Mouse (Mus musculus): ENCODE results near the gene Nrd1. TPM values are rescaled to one million over a fixed set of nuclear protein-coding genes. Genes with fewer than 3 reads are reported as not detected.

Nrd1 gene
- polyA plus RNA-seq (2014; fragmentation: Nextera tagmentation; extraction: Ambion mirVana): 52.4 and 58.6 TPM in 2 replicates

- H3K27me3 ChIP-seq (ENCODE audit: control insufficient read depth, insufficient read depth, low read length): no peaks in the 10 kb centered on the region
- H3K9ac ChIP-seq: peak within 1 kb of the TSS; percentile 61
- peak within 1 kb of the TSS; percentile 91 for H3K27ac ChIP-seq
- H3K4me1 ChIP-seq (replicated peaks; ENCODE audit: control insufficient read depth, insufficient read depth, low read length): peaks cover 28% of the 10 kb centered on the region
- WGBS: under 1% methylated on average over 53 of the region's 58 CpGs
- H3K4me2 ChIP-seq (replicated peaks): peak within 1 kb of the TSS; percentile 86
- no peaks in the 10 kb centered on the region for H3K9me3 ChIP-seq (ENCODE audit: control insufficient read depth, low read length)
- DNase-seq (ENCODE audit: low spot score): peak; percentile 98
- H3K36me3 ChIP-seq (replicated peaks; ENCODE audit: control insufficient read depth, insufficient read depth): no peaks in the 10 kb centered on the region; the same call in 1 of the 2 replicates
- peak; percentile 100 for ATAC-seq (ENCODE audit: low FRiP score)
- peak within 1 kb of the TSS; percentile 66 for H3K4me3 ChIP-seq (replicated peaks; ENCODE audit: low read length)
Measured at GRCm38 (mm10) chr4:108999999-109000950, at the start of gene Nrd1. TSS of gene Nrd1 (plus strand) at chr4:109000655.

- 80% methylated on average over 4 of the region's 4 CpGs for WGBS
- H3K4me3 ChIP-seq (replicated peaks; ENCODE audit: low read length): no peak overlapping the region
- H3K36me3 ChIP-seq (replicated peaks; ENCODE audit: control insufficient read depth, insufficient read depth): no peaks in the 10 kb centered on the region
- H3K9ac ChIP-seq: no peak overlapping the region
- no peak overlapping the region for H3K27ac ChIP-seq
- H3K27me3 ChIP-seq (ENCODE audit: control insufficient read depth, insufficient read depth, low read length): no peaks in the 10 kb centered on the region
- H3K4me2 ChIP-seq (replicated peaks): no peak overlapping the region
- no peaks in the 10 kb centered on the region for H3K9me3 ChIP-seq (ENCODE audit: control insufficient read depth, low read length)
- ATAC-seq (ENCODE audit: low FRiP score) (no peak), DNase-seq (ENCODE audit: low spot score) (no peak)
- H3K4me1 ChIP-seq (replicated peaks; ENCODE audit: control insufficient read depth, insufficient read depth, low read length): no peaks in the 10 kb centered on the region
Measured at GRCm38 (mm10) chr4:108951663-108952062, 48.8 kb upstream of the Nrd1 start.

GRCm38 (mm10) chr4:108959696-108960095 lies 40.8 kb upstream of the Nrd1 start:
- H3K4me3 ChIP-seq (replicated peaks; ENCODE audit: low read length): no peak overlapping the region
- H3K9ac ChIP-seq: no peak overlapping the region
- H3K4me1 ChIP-seq (replicated peaks; ENCODE audit: control insufficient read depth, insufficient read depth, low read length): no peaks in the 10 kb centered on the region
- DNase-seq (ENCODE audit: low spot score) (no peak), ATAC-seq (ENCODE audit: low FRiP score) (no peak)
- no peaks in the 10 kb centered on the region for H3K9me3 ChIP-seq (ENCODE audit: control insufficient read depth, low read length)
- no peaks in the 10 kb centered on the region for H3K27me3 ChIP-seq (ENCODE audit: control insufficient read depth, insufficient read depth, low read length)
- H3K36me3 ChIP-seq (replicated peaks; ENCODE audit: control insufficient read depth, insufficient read depth): no peaks in the 10 kb centered on the region
- no peak overlapping the region for H3K27ac ChIP-seq
- no peak overlapping the region for H3K4me2 ChIP-seq (replicated peaks)
- 87% methylated on average over 3 of the region's 3 CpGs for WGBS

DNA sequence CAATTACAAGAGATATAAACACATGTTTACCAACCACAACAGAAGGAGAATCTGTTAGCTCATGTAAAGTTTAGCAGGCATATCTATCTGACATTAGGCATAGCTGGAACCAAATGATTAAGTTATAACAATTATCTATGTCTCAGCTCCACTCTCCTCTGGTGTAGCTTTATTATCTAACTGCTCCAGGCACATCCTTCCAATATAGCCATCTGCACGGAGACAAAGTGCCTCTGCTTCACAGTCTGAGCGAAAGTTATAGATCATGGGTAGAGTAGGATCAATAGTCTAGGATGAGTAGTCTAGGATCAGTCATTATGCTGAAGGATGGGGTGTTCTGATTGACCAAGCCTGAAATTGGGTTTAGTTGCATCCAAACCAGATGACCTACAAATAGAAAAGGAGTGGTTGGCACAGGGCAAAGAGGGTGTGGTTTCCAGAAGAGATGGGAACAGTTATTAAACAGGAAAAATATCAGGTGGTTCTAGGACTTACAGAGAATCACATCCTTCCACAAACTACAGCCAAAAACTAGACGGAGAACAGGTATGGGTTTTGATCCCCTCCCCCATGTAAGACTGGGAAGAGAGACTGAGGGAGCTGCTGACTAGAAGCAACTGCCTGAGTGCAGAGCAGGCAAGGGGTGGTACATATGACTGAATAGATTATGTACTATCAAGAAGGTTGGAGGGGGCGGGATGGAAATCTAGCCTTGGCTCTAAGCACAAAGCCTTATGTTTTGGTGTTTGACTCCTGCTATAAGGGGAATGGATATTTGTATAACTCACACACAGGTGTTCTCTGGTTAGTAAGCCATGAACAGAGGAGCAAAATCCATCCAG lies 39.6 kb upstream of the Nrd1 start:
- ATAC-seq (ENCODE audit: low FRiP score): no peak
- 82% methylated on average over 4 of the region's 4 CpGs for WGBS

DNA sequence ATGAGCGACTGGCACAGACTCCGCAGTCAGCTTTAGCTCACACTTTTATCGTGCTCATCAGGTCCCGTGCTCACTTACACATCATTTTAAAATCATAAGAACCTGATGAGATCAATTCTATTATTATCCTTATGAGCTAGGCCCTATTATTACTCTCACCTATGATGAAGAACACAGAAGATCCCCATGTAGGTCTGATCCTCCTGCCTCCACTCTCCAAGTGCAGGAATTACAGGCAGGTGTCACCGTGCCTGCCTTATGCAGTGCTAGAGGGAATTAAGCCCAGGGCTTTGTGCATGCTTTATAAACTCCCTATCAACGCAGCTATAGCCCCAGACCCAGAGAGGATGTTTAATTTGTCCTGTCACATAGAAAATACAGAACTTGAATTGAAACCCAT lies 37.4 kb upstream of the Nrd1 start:
- 74% methylated on average over 6 of the region's 6 CpGs for WGBS
- no peaks in the 10 kb centered on the region for H3K27me3 ChIP-seq (ENCODE audit: control insufficient read depth, insufficient read depth, low read length)
- no peak overlapping the region for H3K4me3 ChIP-seq (replicated peaks; ENCODE audit: low read length)
- H3K4me1 ChIP-seq (replicated peaks; ENCODE audit: control insufficient read depth, insufficient read depth, low read length): no peaks in the 10 kb centered on the region
- H3K9me3 ChIP-seq (ENCODE audit: control insufficient read depth, low read length): no peaks in the 10 kb centered on the region
- no peak overlapping the region for H3K4me2 ChIP-seq (replicated peaks)
- H3K9ac ChIP-seq: no peak overlapping the region
- no peaks in the 10 kb centered on the region for H3K36me3 ChIP-seq (replicated peaks; ENCODE audit: control insufficient read depth, insufficient read depth)
- DNase-seq (ENCODE audit: low spot score): no peak
- no peak overlapping the region for H3K27ac ChIP-seq
- no peak for ATAC-seq (ENCODE audit: low FRiP score)

More for the DNA sequence above, 39.6 kb upstream of the Nrd1 start:
- H3K27me3 ChIP-seq (ENCODE audit: control insufficient read depth, insufficient read depth, low read length): no peaks in the 10 kb centered on the region
- no peak overlapping the region for H3K4me2 ChIP-seq (replicated peaks)
- H3K27ac ChIP-seq: no peak overlapping the region
- no peak overlapping the region for H3K4me3 ChIP-seq (replicated peaks; ENCODE audit: low read length)
- no peaks in the 10 kb centered on the region for H3K9me3 ChIP-seq (ENCODE audit: control insufficient read depth, low read length)
- no peaks in the 10 kb centered on the region for H3K4me1 ChIP-seq (replicated peaks; ENCODE audit: control insufficient read depth, insufficient read depth, low read length)
- H3K36me3 ChIP-seq (replicated peaks; ENCODE audit: control insufficient read depth, insufficient read depth): no peaks in the 10 kb centered on the region
- DNase-seq (ENCODE audit: low spot score): no peak
- H3K9ac ChIP-seq: no peak overlapping the region

GRCm38 (mm10) chr4:108969517-108969916 lies 30.9 kb upstream of the Nrd1 start:
- Histone ChIP-seq H3K36me3 (replicated peaks; ENCODE audit: control insufficient read depth, insufficient read depth) (no peaks in the 10 kb centered on the region), H3K4me3 (replicated peaks; ENCODE audit: low read length) (no peak overlapping the region), H3K4me1 (replicated peaks; ENCODE audit: control insufficient read depth, insufficient read depth, low read length) (no peaks in the 10 kb centered on the region), H3K4me2 (replicated peaks) (no peak overlapping the region), H3K9me3 (ENCODE audit: control insufficient read depth, low read length) (no peaks in the 10 kb centered on the region), H3K9ac (no peak overlapping the region), H3K27ac (no peak overlapping the region), H3K27me3 (ENCODE audit: control insufficient read depth, insufficient read depth, low read length) (no peaks in the 10 kb centered on the region)
- ATAC-seq (ENCODE audit: low FRiP score): no peak
- DNase-seq (ENCODE audit: low spot score): no peak
- WGBS: 84% methylated on average over 3 of the region's 3 CpGs

- ATAC-seq (ENCODE audit: low FRiP score) (no peak), DNase-seq (ENCODE audit: low spot score) (no peak)
- H3K4me1 ChIP-seq (replicated peaks; ENCODE audit: control insufficient read depth, insufficient read depth, low read length): no peaks in the 10 kb centered on the region
- no peak overlapping the region for H3K4me3 ChIP-seq (replicated peaks; ENCODE audit: low read length)
- no peaks in the 10 kb centered on the region for H3K27me3 ChIP-seq (ENCODE audit: control insufficient read depth, insufficient read depth, low read length)
- H3K36me3 ChIP-seq (replicated peaks; ENCODE audit: control insufficient read depth, insufficient read depth): no peaks in the 10 kb centered on the region
- WGBS: 85% methylated on average over 5 of the region's 5 CpGs
- no peak overlapping the region for H3K4me2 ChIP-seq (replicated peaks)
- H3K9me3 ChIP-seq (ENCODE audit: control insufficient read depth, low read length): no peaks in the 10 kb centered on the region
- no peak overlapping the region for H3K9ac ChIP-seq
- no peak overlapping the region for H3K27ac ChIP-seq
Measured at GRCm38 (mm10) chr4:108971054-108971453, 29.4 kb upstream of the Nrd1 start.

DNA sequence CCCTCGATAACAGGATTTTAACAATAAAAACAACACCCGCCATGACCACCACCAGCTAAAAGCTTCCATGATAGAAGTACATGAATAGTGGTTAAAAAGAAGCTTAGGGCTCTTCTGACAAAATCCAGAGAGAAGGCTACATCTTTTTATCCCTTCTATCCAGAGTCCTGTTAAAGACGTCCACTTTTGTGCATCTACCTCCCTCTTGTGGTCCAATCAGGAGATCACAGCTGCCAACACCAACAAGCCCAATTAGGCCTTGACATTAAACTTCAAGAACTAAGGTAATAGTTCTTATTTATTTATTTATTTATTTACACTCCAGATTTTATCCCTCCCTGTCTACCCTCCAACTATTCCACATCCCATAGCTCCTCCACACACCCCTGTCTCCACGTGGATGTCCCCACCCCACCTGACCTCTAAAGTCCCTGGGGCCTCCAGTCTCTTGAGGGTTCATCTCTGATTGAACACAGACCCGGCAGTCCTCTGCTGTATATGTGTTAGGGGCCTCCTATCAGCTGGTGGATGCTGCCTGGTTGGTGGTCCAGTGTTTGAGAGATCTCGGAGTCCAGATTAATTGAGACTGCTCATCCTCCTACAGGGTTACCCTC lies 23.9 kb upstream of the Nrd1 start:
- H3K36me3 ChIP-seq (replicated peaks; ENCODE audit: control insufficient read depth, insufficient read depth): no peaks in the 10 kb centered on the region
- H3K4me3 ChIP-seq (replicated peaks; ENCODE audit: low read length): no peak overlapping the region
- H3K4me1 ChIP-seq (replicated peaks; ENCODE audit: control insufficient read depth, insufficient read depth, low read length): no peaks in the 10 kb centered on the region
- no peaks in the 10 kb centered on the region for H3K27me3 ChIP-seq (ENCODE audit: control insufficient read depth, insufficient read depth, low read length)
- no peak overlapping the region for H3K27ac ChIP-seq
- no peak overlapping the region for H3K9ac ChIP-seq
- no peak overlapping the region for H3K4me2 ChIP-seq (replicated peaks)
- 49% methylated on average over 6 of the region's 6 CpGs for WGBS
- H3K9me3 ChIP-seq (ENCODE audit: control insufficient read depth, low read length): no peaks in the 10 kb centered on the region
- DNase-seq (ENCODE audit: low spot score) (peak; percentile 86), ATAC-seq (ENCODE audit: low FRiP score) (no peak)

Data from hindbrain, embryonic 14.5 days (tissue).